Comparison of ENCODE assay signal across 8 mouse cellular contexts in genomic region chr16:21245931-21246390, GRCm38 (mm10). TPM values are rescaled to one million over a fixed set of nuclear protein-coding genes. Genes with fewer than 3 reads are reported as not detected.
DNase-seq lines count a peak whose midpoint lies in the region; ATAC-seq and TF ChIP-seq lines count a peak whose summit lies in the region.

No protein-coding gene starts in this region.

- H3K4me1 ChIP-seq in brown adipose tissue, adult 24 weeks (ENCODE audit: control insufficient read depth, insufficient read depth, insufficient read length, low read length), result no peaks in the 10 kb centered on the region; the same call in 1 of the 2 replicates
- peaks cover 20% of the 10 kb centered on the region for H3K4me1 ChIP-seq in forebrain, embryonic 11.5 days (replicated peaks; ENCODE audit: control insufficient read depth, insufficient read depth, low read length)
- peaks cover 43% of the 10 kb centered on the region for H3K4me1 ChIP-seq in heart, embryonic 15.5 days (replicated peaks)
- no peaks in the 10 kb centered on the region for H3K4me1 ChIP-seq in liver, adult 2 months (ENCODE audit: control insufficient read depth, insufficient read depth, low read length)
- H3K4me1 ChIP-seq in stomach, embryonic 14.5 days (ENCODE audit: control insufficient read depth, insufficient read depth, low read length), result peaks cover 47% of the 10 kb centered on the region

- H3K4me2 ChIP-seq in forebrain, embryonic 11.5 days (ENCODE audit: low read depth, low read length, severe bottlenecking), result peak overlapping the region; percentile 72
- H3K4me2 ChIP-seq in heart, embryonic 15.5 days, result peak overlapping the region; percentile 95
- H3K4me2 ChIP-seq in myocyte (ENCODE audit: low read depth), result peak overlapping the region; percentile 86
- H3K4me2 ChIP-seq in stomach, embryonic 14.5 days (replicated peaks; ENCODE audit: low read depth, low read length), result peak overlapping the region; percentile 68

- H3K79me2 ChIP-seq in liver, adult 2 months (ENCODE audit: control insufficient read depth, insufficient read depth, low read length), result no peaks in the 10 kb centered on the region
- H3K79me2 ChIP-seq in myocyte (ENCODE audit: control insufficient read depth, insufficient read depth), result no peaks in the 10 kb centered on the region

- H3K27ac ChIP-seq in brown adipose tissue, adult 24 weeks (replicated peaks; ENCODE audit: low read depth, low read length), result no peak overlapping the region
- no peak overlapping the region for H3K27ac ChIP-seq in forebrain, embryonic 11.5 days (ENCODE audit: low read depth, low read length)
- peak overlapping the region; percentile 81 for H3K27ac ChIP-seq in heart, embryonic 15.5 days
- no peak overlapping the region for H3K27ac ChIP-seq in liver, adult 2 months (replicated peaks; ENCODE audit: insufficient read depth, low read depth, low read length)
- peak overlapping the region; percentile 86 for H3K27ac ChIP-seq in stomach, embryonic 14.5 days (ENCODE audit: low read length)

- WGBS in forebrain, embryonic 11.5 days, result 0% methylated on average over 29 of the region's 29 CpGs
- WGBS in heart, embryonic 15.5 days, result 0% methylated on average over 26 of the region's 29 CpGs
- WGBS in liver, adult 2 months, result 2% methylated on average over 29 of the region's 29 CpGs
- under 1% methylated on average over 29 of the region's 29 CpGs for WGBS in stomach, embryonic 14.5 days

- peaks cover 35% of the 10 kb centered on the region for H3K27me3 ChIP-seq in forebrain, embryonic 11.5 days (ENCODE audit: control insufficient read depth, insufficient read depth, low read length)
- H3K27me3 ChIP-seq in heart, embryonic 15.5 days, result peaks cover 4% of the 10 kb centered on the region; the same call in 1 of the 2 replicates
- peaks cover 13% of the 10 kb centered on the region; the same call in 1 of the 2 replicates for H3K27me3 ChIP-seq in liver, adult 2 months (ENCODE audit: control insufficient read depth, insufficient read depth, low read length)
- H3K27me3 ChIP-seq in myocyte (ENCODE audit: control insufficient read depth, insufficient read depth, insufficient read length), result no peaks in the 10 kb centered on the region
- no peaks in the 10 kb centered on the region for H3K27me3 ChIP-seq in stomach, embryonic 14.5 days (ENCODE audit: control insufficient read depth, insufficient read depth, low read length)

- no peaks in the 10 kb centered on the region for H3K36me3 ChIP-seq in forebrain, embryonic 11.5 days (ENCODE audit: control insufficient read depth, insufficient read depth, low read length)
- H3K36me3 ChIP-seq in heart, embryonic 15.5 days, result no peaks in the 10 kb centered on the region
- H3K36me3 ChIP-seq in liver, adult 2 months (ENCODE audit: control insufficient read depth, insufficient read depth, low read length), result no peaks in the 10 kb centered on the region
- no peaks in the 10 kb centered on the region for H3K36me3 ChIP-seq in myocyte (ENCODE audit: control insufficient read depth, insufficient read depth)
- H3K36me3 ChIP-seq in stomach, embryonic 14.5 days (ENCODE audit: control insufficient read depth, insufficient read depth, low read length), result no peaks in the 10 kb centered on the region

- peak; percentile 37 to 60 for DNase-seq in CD8-positive naive resting alpha-beta T cell, adult 2 months (ENCODE audit: low read depth in 2 of 2, low spot score in 2 of 2)
- peak; percentile 91 for DNase-seq in forebrain, embryonic 11.5 days (ENCODE audit: low spot score)
- DNase-seq in kidney, postnatal 10 days, result peak; percentile 92
- peak; percentile 44 for DNase-seq in liver, adult 2 months (ENCODE audit: extremely low read depth, low read depth, low spot score)

- TF ChIP-seq POLR2A in liver, adult 2 months (IDR thresholded peaks at IDR 0.05; ENCODE audit: extremely low read depth, insufficient read depth, low read length), result no peak
- no peak for TF ChIP-seq POLR2A in myocyte (IDR thresholded peaks at IDR 0.05; ENCODE audit: insufficient read length, low read depth)

- H3K9me3 ChIP-seq in forebrain, embryonic 11.5 days (ENCODE audit: control insufficient read depth, low read length), result no peaks in the 10 kb centered on the region
- no peaks in the 10 kb centered on the region for H3K9me3 ChIP-seq in heart, embryonic 15.5 days (replicated peaks)
- no peaks in the 10 kb centered on the region for H3K9me3 ChIP-seq in stomach, embryonic 14.5 days (ENCODE audit: control insufficient read depth, low read depth, low read length)

- peak; percentile 57 for TF ChIP-seq CTCF in liver, adult 2 months (IDR thresholded peaks at IDR 0.05; ENCODE audit: low read depth, low read length)

- ATAC-seq in forebrain, embryonic 11.5 days (replicated peaks; ENCODE audit: low FRiP score), result peak; percentile 88
- peak; percentile 85 for ATAC-seq in heart, embryonic 15.5 days (replicated peaks; ENCODE audit: insufficient number of reproducible peaks, insufficient read depth, low FRiP score, low read depth)
- peak; percentile 78 for ATAC-seq in stomach, embryonic 14.5 days (ENCODE audit: insufficient number of reproducible peaks, insufficient read depth, low FRiP score, low read depth)

- peak overlapping the region; percentile 43; the same call in 1 of the 2 replicates for H3K9ac ChIP-seq in forebrain, embryonic 11.5 days (ENCODE audit: low read length)
- peak overlapping the region; percentile 63 for H3K9ac ChIP-seq in heart, embryonic 15.5 days
- peak overlapping the region; percentile 43; the same call in 1 of the 2 replicates for H3K9ac ChIP-seq in liver, adult 2 months (ENCODE audit: low read depth, low read length)
- H3K9ac ChIP-seq in stomach, embryonic 14.5 days (replicated peaks; ENCODE audit: low read depth, low read length), result peak overlapping the region; percentile 34

- H3K4me3 ChIP-seq in brown adipose tissue, adult 24 weeks (ENCODE audit: insufficient read depth, low read depth, low read length), result peak overlapping the region; percentile 48
- H3K4me3 ChIP-seq in forebrain, embryonic 11.5 days (ENCODE audit: low read depth, low read length), result peak overlapping the region; percentile 37
- H3K4me3 ChIP-seq in heart, embryonic 15.5 days, result peak overlapping the region; percentile 56
- H3K4me3 ChIP-seq in liver, adult 2 months (ENCODE audit: insufficient read depth, low read depth, low read length), result peak overlapping the region; percentile 50
- H3K4me3 ChIP-seq in myocyte, result peak overlapping the region; percentile 8
- peak overlapping the region; percentile 27 for H3K4me3 ChIP-seq in stomach, embryonic 14.5 days (ENCODE audit: low read depth, low read length)

- no peak overlapping the region for H3ac ChIP-seq in myocyte (ENCODE audit: control insufficient read depth, insufficient read length)

TF ChIP-seq in myocyte, 11 proteins besides CTCF, POLR2A, EP300 and RAD21:
- TF ChIP-seq TCF12 (IDR thresholded peaks at IDR 0.05; ENCODE audit: insufficient read depth, poor library complexity, severe bottlenecking) (no peak), REST (IDR thresholded peaks at IDR 0.05; ENCODE audit: insufficient read depth, insufficient read length) (no peak), USF1 (IDR thresholded peaks at IDR 0.05; ENCODE audit: low read depth) (no peak), E2F4 (IDR thresholded peaks at IDR 0.05; ENCODE audit: insufficient read depth) (no peak), MYOD1 (IDR thresholded peaks at IDR 0.05; ENCODE audit: control insufficient read depth in 1 of 3, insufficient read length in 2 of 3, low read depth in 2 of 3) (no peak), SRF (IDR thresholded peaks at IDR 0.05; ENCODE audit: control insufficient read depth, insufficient read length, low read depth) (no peak), POLR2AphosphoS2 (IDR thresholded peaks at IDR 0.05; ENCODE audit: insufficient read length, low read depth) (no peak), MYOG (IDR thresholded peaks at IDR 0.05; ENCODE audit: control insufficient read depth in 1 of 3, insufficient read depth in 1 of 3, insufficient read length in 2 of 3, low read depth in 2 of 3) (no peak), CEBPB (IDR thresholded peaks at IDR 0.05; ENCODE audit: insufficient read depth, poor library complexity, severe bottlenecking) (no peak), TCF3 (IDR thresholded peaks at IDR 0.05; ENCODE audit: insufficient read length, low read depth) (no peak), MAX (IDR thresholded peaks at IDR 0.05; ENCODE audit: low read depth) (no peak)

RNA-seq across cellular contexts. Expression of gene Ephb3, which starts 41.4 kb away (rescaled TPM):
- polyA plus RNA-seq in brown adipose tissue, adult 24 weeks (2012; ENCODE audit: insufficient read depth, insufficient read length, missing spikeins), result not detected in 2 replicates
- 14.8 and 14.9 TPM in 2 replicates for polyA plus RNA-seq in forebrain, embryonic 11.5 days (2014; fragmentation: Nextera tagmentation; extraction: Ambion mirVana)
- 12.1 and 15.3 TPM in 2 replicates for polyA plus RNA-seq in heart, embryonic 15.5 days (2015; fragmentation: Nextera tagmentation; extraction: Ambion mirVana)
- total RNA-seq in liver, adult 2 months (2014; rRNA removed), result 0.40 and 0.83 TPM in 2 replicates
- 0.31 and 0.44 TPM in 2 replicates for polyA plus RNA-seq in liver, adult 2 months (2012; rRNA removed)
- polyA plus RNA-seq in myocyte (2012; fragmentation: generic; extraction: Trizol), result 30.6 TPM
- polyA plus RNA-seq in stomach, embryonic 14.5 days (2014; fragmentation: Nextera tagmentation; extraction: Ambion mirVana), result 24.3 and 27.6 TPM in 2 replicates

Comparison
In these comparisons a context has a peak if more than half of its experiments do, and no peak if none do; other contexts are left out.
1. H3K27ac ChIP-seq: peak in heart, embryonic 15.5 days (single experiment) and stomach, embryonic 14.5 days (single experiment); none in brown adipose tissue, adult 24 weeks (single experiment), forebrain, embryonic 11.5 days (single experiment) and liver, adult 2 months (single experiment).
2. Peak in every context shown above with its lines, with median percentiles within 50 percentile points of each other: DNase-seq, H3K4me3 ChIP-seq, ATAC-seq, H3K4me2 ChIP-seq and H3K9ac ChIP-seq.